8 mouse cellular contexts compared by ENCODE assay signal in the genomic region with DNA sequence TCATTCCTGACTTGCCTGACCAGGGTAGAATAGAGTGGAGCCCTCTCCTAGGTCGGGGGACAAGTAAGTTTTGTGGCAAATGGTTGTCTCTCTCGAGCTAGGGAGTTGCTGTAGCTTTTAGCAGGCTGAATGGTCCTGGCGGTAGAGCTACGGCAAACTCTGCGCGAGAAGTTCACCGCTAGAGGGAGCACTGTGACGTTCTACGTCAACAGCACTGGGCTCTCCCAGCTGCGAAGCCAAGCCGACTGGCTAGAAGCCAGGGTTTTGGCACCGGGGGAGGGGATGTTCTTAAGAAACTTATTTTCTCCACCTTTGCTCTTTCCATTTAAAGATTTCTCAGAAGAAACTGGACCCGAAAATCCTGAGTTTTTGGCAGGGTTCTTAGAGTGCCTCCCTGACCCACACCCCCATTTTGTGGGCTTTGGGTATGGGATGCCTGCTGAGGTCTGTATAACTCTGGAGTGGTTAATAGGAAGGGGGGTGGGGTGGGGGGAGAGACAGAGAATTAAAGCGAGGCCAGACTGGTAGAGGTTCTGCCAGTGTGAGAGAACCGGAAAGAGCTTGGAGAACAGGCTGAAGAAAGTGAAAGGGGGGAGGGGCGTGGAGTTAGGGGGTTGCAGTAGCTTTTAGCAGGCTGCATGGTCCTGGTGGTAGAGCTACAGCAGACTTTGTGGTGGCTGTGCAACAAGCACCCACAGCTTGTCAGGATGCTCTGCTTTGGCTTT. TPM values are rescaled to one million over a fixed set of nuclear protein-coding genes. Genes with fewer than 3 reads are reported as not detected.
DNase-seq lines count a peak whose midpoint lies in the region; ATAC-seq lines count a peak whose summit lies in the region.

No protein-coding gene starts in this region.

- no peak for ATAC-seq in erythroblast, adult 5-6 weeks (replicated peaks; ENCODE audit: low FRiP score, poor library complexity, severe bottlenecking)

- DNase-seq in adrenal gland, postnatal 14 days = peak; percentile 92
- peak; percentile 96 for DNase-seq in embryo, embryonic 11 days
- DNase-seq in gastrocnemius, postnatal 25 days = peak; percentile 58
- peak; percentile 91 for DNase-seq in hindlimb bud, embryonic 11.5 days (ENCODE audit: extremely low spot score, low read depth, low spot score)
- DNase-seq in left cerebral cortex, adult 18-20 months (ENCODE audit: low spot score in 2 of 2) = peak; percentile 88 to 91
- DNase-seq in lung, postnatal 36 days = peak; percentile 88
- DNase-seq in right cerebral cortex, postnatal 25 days = peak; percentile 82

RNA-seq across cellular contexts. Expression of gene Klhl29, which starts 35.1 kb away (rescaled TPM):
- 10.2 and 10.4 TPM in 2 replicates for total RNA-seq in adrenal gland, postnatal 14 days (2021)
- total RNA-seq in gastrocnemius, postnatal 25 days (2021) = 1 to 10 TPM; 1.5 to 3.4 TPM
- total RNA-seq in left cerebral cortex, adult 18-20 months (2021) = 10 to 100 TPM; 34.2 to 39.1 TPM
- total RNA-seq in erythroblast, adult 5-6 weeks (2015; ENCODE audit: low replicate concordance) = not detected in 2 replicates
- not detected in 2 replicates for total RNA-seq in erythroblast, adult 5-6 weeks (2017; ENCODE audit: low replicate concordance)
